Mouse (Mus musculus): ENCODE measurements around the gene Gm3404.
A peak's percentile ranks its signal among the peaks of the same experiment; 100 is the strongest.
"Not testable (repeated sequence)": the region's sequence is repeated elsewhere in the genome, so short reads cannot be mapped to it uniquely, and the experiment has no call there.

Gene Gm3404

GRCm38 (mm10) chr5:146525501-146525900 lies at the start of gene Gm3404:
TSS of gene Gm3404 (plus strand) at chr5:146525801.
- DNase-seq (ENCODE audit: low spot score), result not testable (repeated sequence)

- peak; percentile 51 for DNase-seq (ENCODE audit: low spot score)
These were observed 46.0 kb upstream of the Gm3404 start for GRCm38 (mm10) chr5:146479564-146479963.

DNA sequence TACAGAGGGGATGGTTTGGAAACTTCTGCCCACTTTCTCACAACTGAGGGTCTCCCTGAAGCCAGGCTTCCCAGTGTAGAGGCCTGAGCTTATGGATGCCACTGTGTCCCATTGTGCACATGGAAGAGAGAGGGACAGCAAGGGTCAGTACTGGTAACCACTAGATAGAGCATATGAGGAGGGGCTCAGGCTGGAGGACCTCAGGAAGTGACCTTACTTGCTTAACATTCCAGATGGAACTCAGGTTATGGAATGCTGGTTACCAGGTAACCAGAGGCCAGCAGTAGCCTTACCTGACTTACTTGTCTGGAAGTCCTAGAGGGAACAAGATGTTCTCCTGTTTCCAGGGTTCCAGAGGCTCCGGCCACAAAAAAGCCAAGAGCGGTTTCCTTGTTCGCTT lies 43.9 kb upstream of the Gm3404 start, which contains the start of gene Gm6408:
TSS of gene Gm6408 (plus strand) at position 301 of the 400 bp plus-strand sequence.
- DNase-seq (ENCODE audit: low spot score), result not testable (repeated sequence)

DNA sequence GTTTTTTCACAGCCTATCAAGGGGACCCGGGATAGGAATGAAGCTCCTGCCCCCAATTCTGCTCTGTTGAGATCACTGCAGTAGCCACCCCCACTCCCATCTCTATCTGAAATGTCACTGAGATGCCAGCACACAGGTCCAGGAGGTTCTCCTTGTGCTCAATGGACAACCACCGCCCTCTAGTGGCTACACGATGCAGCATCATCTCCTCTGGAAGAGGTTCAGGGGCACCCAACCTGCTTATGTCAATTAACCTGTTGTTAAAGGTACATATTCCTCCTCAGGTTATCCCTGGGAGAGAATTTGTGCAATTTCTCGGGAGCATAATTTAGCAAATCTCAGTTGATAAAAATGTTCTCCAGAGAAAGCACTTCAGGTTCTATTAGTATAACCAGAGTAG lies 36.6 kb upstream of the Gm3404 start:
- DNase-seq (ENCODE audit: low spot score), result not testable (repeated sequence)

DNA sequence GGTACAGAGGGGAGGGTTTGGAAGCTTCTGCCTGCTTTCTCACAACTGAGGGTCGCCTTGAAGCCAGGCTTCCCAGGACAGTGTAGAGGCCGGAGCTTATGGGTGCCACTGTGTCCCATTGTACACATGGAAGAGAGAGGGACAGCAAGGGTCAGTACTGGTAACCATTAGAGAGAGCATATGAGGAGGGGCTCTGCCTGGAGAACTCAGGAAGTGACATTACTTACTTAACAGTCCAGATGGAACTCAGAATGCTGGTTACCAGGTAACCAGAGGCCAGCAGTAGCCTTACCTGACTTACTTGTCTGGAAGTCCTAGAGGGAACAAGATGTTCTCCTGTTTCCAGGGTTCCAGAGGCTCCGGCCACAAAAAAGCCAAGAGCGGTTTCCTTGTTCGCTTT lies 34.5 kb upstream of the Gm3404 start, which contains the start of gene Gm6370:
TSS of gene Gm6370 (plus strand) at position 301 of the 400 bp plus-strand sequence.
- DNase-seq (ENCODE audit: low spot score), result not testable (repeated sequence)

DNA sequence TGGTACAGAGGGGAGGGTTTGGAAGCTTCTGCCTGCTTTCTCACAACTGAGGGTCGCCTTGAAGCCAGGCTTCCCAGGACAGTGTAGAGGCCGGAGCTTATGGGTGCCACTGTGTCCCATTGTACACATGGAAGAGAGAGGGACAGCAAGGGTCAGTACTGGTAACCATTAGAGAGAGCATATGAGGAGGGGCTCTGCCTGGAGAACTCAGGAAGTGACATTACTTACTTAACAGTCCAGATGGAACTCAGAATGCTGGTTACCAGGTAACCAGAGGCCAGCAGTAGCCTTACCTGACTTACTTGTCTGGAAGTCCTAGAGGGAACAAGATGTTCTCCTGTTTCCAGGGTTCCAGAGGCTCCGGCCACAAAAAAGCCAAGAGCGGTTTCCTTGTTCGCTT lies 23.5 kb upstream of the Gm3404 start, which contains the start of gene 4930449I24Rik:
TSS of gene 4930449I24Rik (plus strand) at position 301 of the 400 bp plus-strand sequence.
- DNase-seq (ENCODE audit: low spot score), result not testable (repeated sequence)

GRCm38 (mm10) chr5:146513823-146514222 lies 11.8 kb upstream of the Gm3404 start, which contains the start of gene Gm3402:
TSS of gene Gm3402 (plus strand) at chr5:146514123.
- not testable (repeated sequence) for DNase-seq (ENCODE audit: low spot score)

GRCm38 (mm10) chr5:146537347-146537746 lies 11.7 kb downstream of the Gm3404 start, which contains the start of gene Gm3409:
TSS of gene Gm3409 (plus strand) at chr5:146537647.
- DNase-seq (ENCODE audit: low spot score), result not testable (repeated sequence)

DNA sequence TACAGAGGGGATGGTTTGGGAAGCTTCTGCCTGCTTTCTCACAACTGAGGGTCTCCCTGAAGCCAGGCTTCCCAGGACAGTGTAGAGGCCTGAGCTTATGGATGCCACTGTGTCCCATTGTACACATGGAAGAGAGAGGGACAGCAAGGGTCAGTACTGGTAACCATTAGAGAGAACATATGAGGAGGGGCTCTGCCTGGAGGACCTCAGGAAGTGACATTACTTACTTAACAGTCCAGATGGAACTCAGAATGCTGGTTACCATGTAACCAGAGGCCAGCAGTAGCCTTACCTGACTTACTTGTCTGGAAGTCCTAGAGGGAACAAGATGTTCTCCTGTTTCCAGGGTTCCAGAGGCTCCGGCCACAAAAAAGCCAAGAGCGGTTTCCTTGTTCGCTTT lies 30.2 kb downstream of the Gm3404 start, which contains the start of gene Gm3415:
TSS of gene Gm3415 (plus strand) at position 301 of the 400 bp plus-strand sequence.
- not testable (repeated sequence) for DNase-seq (ENCODE audit: low spot score)

- DNase-seq (ENCODE audit: low spot score), result no peak
These were observed 38.7 kb downstream of the Gm3404 start for GRCm38 (mm10) chr5:146564259-146564658.

- no peak for DNase-seq (ENCODE audit: low spot score)
These were observed 41.5 kb downstream of the Gm3404 start for GRCm38 (mm10) chr5:146567054-146567453.

GRCm38 (mm10) chr5:146570179-146570578 lies 44.6 kb downstream of the Gm3404 start:
- not testable (repeated sequence) for DNase-seq (ENCODE audit: low spot score)

GRCm38 (mm10) chr5:146571830-146572734 lies 46.5 kb downstream of the Gm3404 start:
- DNase-seq (ENCODE audit: low spot score), result not testable (repeated sequence)

- DNase-seq (ENCODE audit: low spot score), result not testable (repeated sequence)
These were observed 47.1 kb downstream of the Gm3404 start for GRCm38 (mm10) chr5:146572735-146573042.

DNA sequence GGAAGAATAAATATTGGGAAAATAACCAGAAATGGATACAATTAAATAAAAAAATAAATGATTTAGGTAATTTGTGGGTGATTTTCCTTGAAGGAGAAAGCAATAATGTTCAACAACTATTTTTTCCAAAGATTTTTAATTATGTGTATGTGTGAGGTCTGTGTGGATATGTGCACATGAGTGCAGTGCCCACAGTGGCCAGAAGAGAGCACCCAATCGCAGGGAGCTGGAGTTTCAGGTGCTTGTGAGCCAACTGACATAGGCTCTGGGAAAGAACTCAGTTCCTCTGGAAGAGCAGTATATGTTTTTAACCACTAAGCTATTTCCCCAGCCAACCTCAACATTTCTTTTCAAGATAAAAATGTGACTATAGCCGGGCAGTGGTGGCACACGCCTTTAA lies 51.1 kb downstream of the Gm3404 start:
- no peak for DNase-seq (ENCODE audit: low spot score)

Data from left cerebral cortex, adult 11 months (tissue).